In the genomic region with DNA sequence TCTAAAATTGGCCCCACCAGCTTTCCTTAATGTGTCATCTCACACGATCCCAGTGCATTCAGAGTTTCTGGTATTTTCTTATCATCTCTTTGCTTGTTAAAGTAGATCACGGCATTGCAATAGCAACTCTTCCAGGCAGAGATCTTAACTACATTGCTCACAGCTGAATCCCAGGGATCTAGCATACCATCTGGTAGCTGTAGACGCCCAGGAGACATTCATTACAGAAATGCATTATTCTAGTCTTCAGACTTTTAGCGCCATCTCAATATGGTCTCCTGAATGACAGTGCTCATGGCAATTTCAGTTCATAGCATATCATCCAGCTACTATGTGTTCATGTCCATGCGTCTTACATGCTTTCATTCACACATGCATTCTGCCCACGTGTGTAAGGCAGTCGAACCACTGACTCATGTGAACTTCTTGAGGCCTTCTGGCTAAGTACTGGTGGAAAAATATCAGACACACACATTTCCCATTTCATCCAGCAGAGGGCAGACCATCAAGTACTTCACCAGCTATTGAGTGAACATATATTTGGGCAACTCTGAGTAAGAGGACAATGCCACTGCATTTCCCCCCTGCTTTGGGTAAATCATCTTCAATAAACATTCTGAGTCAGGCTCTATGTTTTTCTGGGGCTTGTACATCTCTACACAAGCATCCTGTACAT, we compare ENCODE assay signal across 9 mouse cellular contexts.
DNase-seq lines count a peak whose midpoint lies in the region; ATAC-seq and TF ChIP-seq lines count a peak whose summit lies in the region.
"Had no signal": no experiment of that assay in that cellular context is flagged by ENCODE, and none has a peak within 500 bp of the region (broad histone marks: within the 10 kb centered on the region; RNA-seq: fewer than 3 reads in every experiment).

No protein-coding gene starts in this region.

- H3K4me2 ChIP-seq in liver, embryonic 12.5 days = no peak overlapping the region
- H3K4me2 ChIP-seq in heart, embryonic 16.5 days (ENCODE audit: low read depth, low read length) = no peak overlapping the region
- H3K4me2 ChIP-seq: embryonic facial prominence, embryonic 13.5 days had no signal

- TF ChIP-seq CTCF in liver, adult 2 months (IDR thresholded peaks at IDR 0.05; ENCODE audit: low read depth, low read length) = peak; percentile 70
- no peak for TF ChIP-seq CTCF in thymus, adult 2 months (IDR thresholded peaks at IDR 0.05; ENCODE audit: borderline replicate concordance, control insufficient read depth, extremely low read depth, insufficient read depth, low read length, poor library complexity)

- no peak overlapping the region for H3K27ac ChIP-seq in liver, adult 2 months (replicated peaks; ENCODE audit: insufficient read depth, low read depth, low read length)
- no peak overlapping the region for H3K27ac ChIP-seq in liver, embryonic 12.5 days
- H3K27ac ChIP-seq in heart, embryonic 16.5 days (ENCODE audit: low read length) = no peak overlapping the region
- no peak overlapping the region for H3K27ac ChIP-seq in thymus, adult 2 months (ENCODE audit: control insufficient read depth, insufficient read depth, low read length)
- H3K27ac ChIP-seq: embryonic facial prominence, embryonic 13.5 days had no signal

- no peaks in the 10 kb centered on the region for H3K4me1 ChIP-seq in liver, adult 2 months (ENCODE audit: control insufficient read depth, insufficient read depth, low read length)
- no peaks in the 10 kb centered on the region for H3K4me1 ChIP-seq in liver, embryonic 12.5 days
- H3K4me1 ChIP-seq in heart, embryonic 16.5 days (ENCODE audit: control insufficient read depth, insufficient read depth, low read length) = no peaks in the 10 kb centered on the region
- no peaks in the 10 kb centered on the region for H3K4me1 ChIP-seq in thymus, adult 2 months (replicated peaks; ENCODE audit: control insufficient read depth, insufficient read depth, low read length)

- H3K9ac ChIP-seq in liver, adult 2 months (ENCODE audit: low read depth, low read length) = no peak overlapping the region
- H3K9ac ChIP-seq in liver, embryonic 12.5 days = no peak overlapping the region
- no peak overlapping the region for H3K9ac ChIP-seq in heart, embryonic 16.5 days (ENCODE audit: low read length)
- H3K9ac ChIP-seq: embryonic facial prominence, embryonic 13.5 days had no signal

- DNase-seq in liver, adult 2 months (ENCODE audit: extremely low read depth, low read depth, low spot score) = peak; percentile 64
- DNase-seq in adrenal gland, adult 2 months = peak; percentile 82
- DNase-seq in embryo, embryonic 9.5 days (ENCODE audit: extremely low spot score) = peak; percentile 76
- peak; percentile 83 for DNase-seq in layer of hippocampus, adult 9-11 months
- peak; percentile 72 for DNase-seq in thymus, adult 2 months

- H3K27me3 ChIP-seq in liver, adult 2 months (ENCODE audit: control insufficient read depth, insufficient read depth, low read length) = no peaks in the 10 kb centered on the region
- H3K27me3 ChIP-seq in liver, embryonic 12.5 days (replicated peaks) = no peaks in the 10 kb centered on the region
- no peaks in the 10 kb centered on the region; the same call in 1 of the 2 replicates for H3K27me3 ChIP-seq in heart, embryonic 16.5 days (ENCODE audit: control insufficient read depth, insufficient read depth, low read length)
- no peaks in the 10 kb centered on the region for H3K27me3 ChIP-seq in thymus, adult 2 months (ENCODE audit: control insufficient read depth, insufficient read depth, low read length)
- H3K27me3 ChIP-seq: embryonic facial prominence, embryonic 13.5 days had no signal

- H3K36me3 ChIP-seq in liver, adult 2 months (ENCODE audit: control insufficient read depth, insufficient read depth, low read length) = no peaks in the 10 kb centered on the region
- H3K36me3 ChIP-seq in liver, embryonic 12.5 days = no peaks in the 10 kb centered on the region
- H3K36me3 ChIP-seq in heart, embryonic 16.5 days (ENCODE audit: control insufficient read depth, insufficient read depth) = no peaks in the 10 kb centered on the region
- H3K36me3 ChIP-seq in thymus, adult 2 months (ENCODE audit: control insufficient read depth, insufficient read depth, low read length) = no peaks in the 10 kb centered on the region
- H3K36me3 ChIP-seq: embryonic facial prominence, embryonic 13.5 days had no signal

- TF ChIP-seq POLR2A in liver, adult 2 months (IDR thresholded peaks at IDR 0.05; ENCODE audit: extremely low read depth, insufficient read depth, low read length) = no peak
- TF ChIP-seq POLR2A in thymus, adult 2 months (IDR thresholded peaks at IDR 0.05; ENCODE audit: control insufficient read depth, extremely low read depth, insufficient read depth, low read length, poor library complexity) = no peak

- ATAC-seq in liver, embryonic 12.5 days = no peak
- ATAC-seq in heart, embryonic 16.5 days (replicated peaks; ENCODE audit: extremely low read depth, insufficient read depth, low FRiP score) = peak; percentile 41; the same call in 1 of the 2 replicates
- peak; percentile 72 for ATAC-seq in megakaryocyte-erythroid progenitor cell, adult 5-6 weeks (replicated peaks; ENCODE audit: low FRiP score, low TSS enrichment, poor library complexity, severe bottlenecking)

- no peak overlapping the region for H3K4me3 ChIP-seq in liver, adult 2 months (ENCODE audit: insufficient read depth, low read depth, low read length)
- H3K4me3 ChIP-seq in liver, embryonic 12.5 days = no peak overlapping the region
- H3K4me3 ChIP-seq in heart, embryonic 16.5 days (ENCODE audit: low read length) = no peak overlapping the region
- H3K4me3 ChIP-seq in thymus, adult 2 months (ENCODE audit: control insufficient read depth, insufficient read depth, low read length) = no peak overlapping the region
- H3K4me3 ChIP-seq: embryonic facial prominence, embryonic 13.5 days had no signal

- WGBS in liver, adult 2 months = 52% methylated on average over 7 of the region's 7 CpGs
- 47% methylated on average over 7 of the region's 7 CpGs for WGBS in liver, embryonic 12.5 days (ENCODE audit: insufficient replicate concordance)
- 51% methylated on average over 7 of the region's 7 CpGs for WGBS in heart, embryonic 16.5 days
- 65% methylated on average over 7 of the region's 7 CpGs for WGBS in thymus, adult 2 months

- H3K79me2 ChIP-seq in liver, adult 2 months (ENCODE audit: control insufficient read depth, insufficient read depth, low read length) = no peaks in the 10 kb centered on the region

- H3K9me3 ChIP-seq in liver, embryonic 12.5 days (replicated peaks) = no peaks in the 10 kb centered on the region
- H3K9me3 ChIP-seq in heart, embryonic 16.5 days (replicated peaks; ENCODE audit: control insufficient read depth, low read length) = no peaks in the 10 kb centered on the region
- H3K9me3 ChIP-seq: embryonic facial prominence, embryonic 13.5 days had no signal
